Mouse (Mus musculus): ENCODE data around the gene Emc9.

The Emc9 gene

DNA sequence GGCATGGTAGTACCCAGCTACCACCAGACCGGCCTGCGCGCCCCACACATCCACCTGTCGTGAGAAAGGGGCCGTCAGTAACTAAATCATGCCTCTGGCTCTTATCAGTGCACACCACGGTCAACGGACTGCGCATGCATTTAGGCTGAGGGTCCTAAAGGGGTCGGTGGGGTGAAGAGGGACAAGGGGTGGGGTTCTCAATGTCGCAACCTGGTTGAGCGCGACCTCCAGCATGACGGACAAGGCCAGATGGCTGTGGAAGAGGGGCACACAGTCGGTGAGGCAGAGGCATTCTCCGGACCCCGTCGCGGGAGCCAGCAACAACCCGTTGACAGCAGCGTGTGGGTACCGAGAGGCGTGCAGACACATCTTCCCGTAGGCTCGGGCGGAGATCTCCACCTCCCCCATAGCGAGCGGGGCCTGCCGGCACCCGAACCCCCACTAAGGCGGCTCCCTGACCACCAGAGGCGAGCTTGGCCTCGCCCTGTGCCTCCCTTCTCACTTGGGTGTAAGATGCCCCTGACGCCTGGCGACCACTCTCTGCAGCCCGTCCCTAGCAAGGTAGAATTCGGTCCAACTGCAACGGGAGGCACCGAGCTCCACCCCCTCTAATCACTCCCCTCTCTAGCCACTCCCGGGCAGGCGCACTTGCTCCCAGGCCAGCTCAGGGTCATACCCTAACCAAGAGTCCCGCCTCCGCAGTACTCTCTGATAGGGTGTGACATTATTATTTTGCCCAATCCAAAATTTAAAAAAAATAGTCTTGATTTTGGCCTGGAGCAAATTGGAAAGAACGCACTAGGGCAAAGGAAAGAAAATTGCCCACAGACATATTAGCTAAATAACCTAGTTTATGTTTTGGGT lies at the start of gene Emc9:
Emc9 (minus strand) TSS at position 601 of the 864 bp plus-strand sequence.
- DNase-seq (ENCODE audit: low spot score in 2 of 2): peak in 1 of 2 experiments; percentile 48

DNA sequence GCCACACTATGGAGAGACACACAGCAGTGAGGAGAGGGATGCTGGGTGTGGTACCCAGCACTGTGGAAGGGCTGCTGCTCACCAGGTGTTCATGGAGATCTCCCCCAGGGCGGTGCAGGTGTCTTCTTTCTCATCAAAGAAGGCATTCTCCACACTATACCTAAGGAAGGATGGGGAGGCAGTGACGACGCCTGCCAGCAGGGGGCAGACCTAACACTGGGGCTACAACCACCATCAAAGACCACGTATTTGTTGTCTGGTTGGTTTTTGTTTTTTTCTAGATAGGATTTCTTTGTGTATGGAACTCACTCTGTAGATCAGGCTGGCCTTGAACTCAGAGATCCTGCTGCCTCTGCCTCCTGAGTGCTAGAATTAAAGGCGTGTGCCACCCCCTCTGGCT lies 44.2 kb upstream of the Emc9 start:
- no peak for DNase-seq (ENCODE audit: low spot score in 2 of 2)

DNA sequence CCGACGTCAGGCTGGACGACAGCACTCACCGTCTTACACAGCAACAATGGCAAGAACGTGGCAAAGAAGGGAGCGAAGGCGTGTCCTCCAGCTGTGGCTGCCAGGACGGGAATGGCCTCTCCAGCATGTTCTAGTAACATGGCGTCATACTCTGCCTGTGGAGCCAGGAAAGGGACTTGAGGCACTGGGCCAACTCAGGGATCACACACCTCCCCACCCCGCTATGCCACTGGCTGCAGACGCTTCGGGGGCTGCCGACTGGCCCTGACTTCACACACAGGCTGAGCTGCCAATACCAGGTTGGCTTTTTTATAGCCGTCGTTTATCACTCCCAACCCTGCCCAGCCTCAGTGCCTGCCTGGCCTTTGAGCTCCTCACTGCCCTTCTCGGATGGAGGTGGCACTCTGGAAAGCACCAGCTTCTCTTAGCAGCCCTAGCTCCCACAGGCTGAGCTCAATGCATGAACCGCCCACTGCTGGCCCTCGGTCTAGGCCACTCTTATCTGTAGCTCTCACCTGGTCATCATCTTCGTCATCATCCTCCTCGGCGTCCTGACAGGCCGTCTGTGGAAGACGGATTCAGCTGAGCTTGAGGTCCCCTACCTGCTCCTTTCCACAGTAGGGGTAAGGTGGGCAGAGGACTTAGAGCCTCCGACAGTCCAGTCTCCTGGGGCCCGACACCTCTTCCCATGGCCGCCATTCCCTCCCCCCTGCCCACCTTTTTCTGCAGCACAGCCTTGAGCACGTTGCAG lies 43.1 kb upstream of the Emc9 start:
- DNase-seq (ENCODE audit: low spot score in 2 of 2): no peak

DNA sequence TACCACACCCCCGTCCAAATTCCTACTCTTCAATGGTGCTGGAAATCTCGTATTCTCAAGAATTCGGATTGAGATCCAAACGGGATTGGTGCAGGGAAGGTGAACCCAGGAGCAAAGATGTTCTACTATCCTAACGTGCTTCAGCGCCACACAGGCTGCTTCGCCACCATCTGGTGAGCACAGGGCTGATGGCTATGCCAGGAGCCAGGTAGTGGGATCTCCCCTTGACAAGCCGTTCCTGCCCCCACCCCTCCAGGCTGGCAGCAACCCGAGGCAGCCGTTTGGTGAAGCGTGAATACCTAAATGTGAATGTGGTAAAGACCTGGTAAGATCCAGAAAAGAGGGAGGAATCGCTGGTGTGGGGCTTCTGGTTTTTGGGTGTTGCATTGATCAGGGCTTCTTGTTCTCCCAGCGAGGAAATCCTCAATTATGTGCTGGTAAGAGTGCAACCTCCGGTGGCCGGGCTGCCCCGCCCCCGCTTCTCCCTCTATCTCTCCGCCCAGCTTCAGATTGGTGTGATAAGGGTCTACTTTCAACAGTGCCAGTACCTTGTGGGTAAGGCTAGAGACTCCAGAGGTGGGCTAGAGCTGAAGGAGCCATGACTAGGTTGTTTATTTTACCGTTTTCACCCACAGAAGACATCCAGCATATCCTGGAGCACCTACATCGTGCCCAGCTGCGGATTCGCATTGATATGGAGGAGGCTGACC lies 33.5 kb upstream of the Emc9 start:
- DNase-seq (ENCODE audit: low spot score in 2 of 2): no peak

DNA sequence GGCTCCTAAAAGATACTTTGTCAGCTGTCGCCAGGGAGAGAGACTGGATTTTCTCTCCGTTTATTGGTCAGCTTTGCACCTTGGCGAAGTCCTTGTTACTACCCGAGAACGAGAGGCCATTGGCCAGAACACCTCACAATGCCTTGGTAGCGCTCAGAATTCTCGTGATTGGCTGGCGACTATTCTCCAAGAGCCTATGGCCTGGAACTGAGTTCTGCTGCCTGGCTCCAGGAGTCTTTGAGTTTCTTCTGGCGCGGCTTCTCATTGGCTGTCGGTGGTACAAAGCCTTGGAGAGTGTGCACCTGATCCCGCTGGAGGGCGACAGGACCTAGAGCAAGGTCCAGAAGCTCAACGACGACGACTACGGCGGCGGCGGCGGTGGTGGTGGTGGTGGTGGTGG lies 32.7 kb upstream of the Emc9 start, which contains the start of gene Rec8:
Rec8 (plus strand) TSS at position 216 of the 400 bp plus-strand sequence.
- DNase-seq (ENCODE audit: low spot score in 2 of 2): no peak

DNA sequence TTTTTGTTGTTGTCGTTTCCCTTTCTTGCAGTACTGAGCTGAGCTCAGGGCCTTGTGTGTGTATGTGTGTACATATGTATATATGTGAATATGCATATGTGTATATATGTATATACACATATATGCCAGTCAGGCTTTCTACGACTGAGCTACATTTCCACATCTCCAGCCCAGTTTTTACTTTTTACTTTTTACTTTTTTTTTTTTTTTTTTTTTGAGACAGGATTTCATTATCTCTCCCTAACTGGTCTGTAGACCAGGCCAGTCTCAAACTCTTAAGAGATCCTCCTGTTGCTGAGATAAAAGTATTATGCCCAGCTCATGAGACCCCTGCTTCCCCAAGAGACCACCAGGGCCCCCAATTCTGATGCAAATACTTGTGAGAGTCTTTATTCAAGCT lies 31.7 kb upstream of the Emc9 start:
- no peak for DNase-seq (ENCODE audit: low spot score in 2 of 2)

DNA sequence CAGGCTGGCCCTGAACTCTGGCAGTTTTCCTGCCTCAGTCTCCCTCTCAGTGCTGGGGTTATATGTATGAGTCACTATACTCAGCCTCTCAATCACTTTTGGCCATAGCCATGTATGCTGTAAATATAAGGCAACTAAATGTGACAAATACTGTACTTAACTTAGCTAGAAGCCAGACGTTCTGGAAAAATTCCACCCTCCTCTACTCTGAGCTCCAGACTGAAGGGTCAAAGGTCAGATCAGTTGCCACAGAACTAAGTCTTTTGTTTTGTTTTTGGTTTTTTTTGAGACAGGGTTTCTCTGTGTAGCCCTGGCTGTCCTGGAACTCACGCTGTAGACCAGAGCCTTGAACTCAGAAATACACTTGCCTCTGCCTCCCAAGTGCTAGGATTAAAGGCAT lies 30.8 kb upstream of the Emc9 start:
- DNase-seq (ENCODE audit: low spot score in 2 of 2): no peak

DNA sequence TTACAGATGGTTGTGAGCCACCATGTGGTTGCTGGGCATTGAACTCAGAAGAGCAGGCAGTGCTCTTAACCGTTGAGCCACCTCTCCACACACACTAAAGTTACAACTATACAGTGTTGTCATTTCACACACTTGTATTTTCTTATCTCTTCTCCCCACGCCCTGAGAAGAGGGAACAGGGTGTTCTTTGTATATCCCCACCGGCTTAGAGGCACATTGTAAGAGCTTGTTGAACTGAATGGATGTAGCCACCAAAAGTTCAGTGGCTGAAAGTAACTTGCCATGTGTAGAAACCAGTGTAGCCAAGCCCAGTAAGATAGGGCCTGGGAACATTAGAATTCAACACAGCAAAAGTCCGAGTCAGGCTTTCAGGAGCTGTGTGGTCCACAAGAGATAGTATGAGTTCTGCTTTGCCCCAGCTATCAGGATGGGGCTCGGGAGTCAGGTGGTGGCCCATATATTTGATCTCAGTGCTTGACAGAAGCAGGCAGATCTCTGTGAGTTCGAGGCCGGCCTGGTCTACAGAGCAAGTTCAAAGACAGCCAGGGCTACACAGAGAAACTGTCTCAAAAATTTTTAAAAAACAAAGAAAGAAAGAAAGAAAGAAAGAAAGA lies 29.6 kb upstream of the Emc9 start:
- DNase-seq (ENCODE audit: low spot score in 2 of 2): no peak

DNA sequence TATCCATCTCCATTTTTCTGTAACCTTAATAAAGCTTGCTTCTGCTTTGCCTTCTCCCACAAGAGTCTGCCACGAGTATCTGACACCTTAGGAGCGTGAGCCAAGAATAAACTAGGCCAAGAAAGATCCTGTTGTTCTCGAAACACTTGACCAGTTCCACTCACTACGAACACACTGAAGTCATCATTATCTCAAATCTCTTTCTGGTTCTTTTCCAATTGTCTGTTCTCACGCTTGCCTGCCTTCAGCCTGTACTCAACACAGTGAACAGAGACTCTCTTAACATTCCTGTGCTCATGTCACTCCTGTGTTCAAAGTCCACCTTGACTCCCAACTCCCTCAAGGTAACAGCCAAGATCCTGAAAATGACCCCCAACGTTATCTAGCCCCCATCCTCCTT lies 28.2 kb upstream of the Emc9 start:
- no peak for DNase-seq (ENCODE audit: low spot score in 2 of 2)

DNA sequence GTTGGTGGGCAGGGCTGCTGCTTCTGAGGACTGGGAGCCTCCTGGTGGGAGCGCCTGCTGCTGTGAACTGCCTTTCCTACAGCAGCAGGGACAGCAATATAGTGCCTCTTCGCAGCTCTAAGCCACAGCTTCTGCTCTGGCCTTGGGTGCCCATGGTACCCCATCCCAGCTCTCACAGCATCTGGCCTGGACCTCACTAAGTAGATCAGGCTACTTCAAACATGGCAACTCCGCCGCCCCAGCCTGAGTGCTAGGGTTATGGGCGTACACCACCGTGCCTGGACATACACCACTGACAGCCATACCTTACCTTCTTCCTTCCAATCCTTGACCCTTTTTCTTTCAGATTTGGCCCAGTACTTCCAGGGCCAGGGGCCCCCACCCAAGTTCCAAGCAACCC lies 23.2 kb upstream of the Emc9 start:
- DNase-seq (ENCODE audit: low spot score in 2 of 2): no peak

DNA sequence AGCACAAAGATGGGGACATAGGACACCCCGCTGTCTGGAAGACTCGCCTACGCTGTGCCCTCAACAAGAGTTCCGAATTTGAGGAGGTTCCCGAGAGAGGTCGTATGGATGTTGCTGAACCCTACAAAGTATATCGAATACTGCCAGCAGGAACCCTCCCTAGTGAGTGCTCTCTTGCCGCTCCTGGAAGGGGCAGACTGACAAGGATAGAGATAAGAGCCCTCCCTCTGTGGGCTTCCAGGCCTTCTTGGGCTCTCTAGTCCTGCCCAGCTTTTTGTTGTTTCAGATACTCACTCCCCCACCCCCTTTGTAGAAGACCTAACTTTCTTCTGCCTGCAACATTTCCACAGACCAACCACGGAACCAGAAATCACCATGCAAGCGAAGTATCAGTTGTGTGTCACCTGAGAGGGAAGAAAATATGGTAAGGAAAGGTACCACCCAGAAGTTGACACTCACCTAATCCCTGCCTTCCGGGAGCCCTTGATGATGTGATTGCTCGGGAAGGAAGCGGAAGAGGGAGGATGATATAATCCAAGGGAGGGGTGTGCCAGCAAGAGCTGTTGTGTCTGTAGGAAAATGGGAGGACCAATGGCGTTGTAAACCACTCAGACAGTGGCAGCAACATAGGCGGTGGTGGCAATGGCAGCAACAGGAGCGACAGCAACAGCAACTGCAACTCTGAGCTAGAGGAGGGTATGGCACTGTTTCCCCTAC lies 20.8 kb upstream of the Emc9 start:
- DNase-seq (ENCODE audit: low spot score in 2 of 2): no peak

DNA sequence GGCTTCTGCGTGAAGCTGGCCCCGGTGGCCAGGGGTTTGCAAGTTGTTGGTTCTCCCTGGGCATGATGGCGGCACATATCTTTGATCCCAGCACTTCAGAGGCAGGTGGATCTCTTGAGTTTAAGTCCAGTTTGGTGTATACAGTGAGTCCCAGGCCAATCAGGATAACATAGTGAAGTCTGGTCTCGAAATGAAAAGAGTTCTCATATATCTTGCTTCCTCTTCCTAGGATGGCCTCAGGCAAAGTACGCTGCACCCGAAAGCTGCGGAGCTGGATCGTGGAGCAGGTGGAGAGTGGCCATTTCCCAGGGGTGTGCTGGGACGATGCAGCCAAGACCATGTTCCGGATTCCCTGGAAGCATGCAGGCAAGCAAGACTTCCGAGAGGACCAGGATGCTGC lies 19.7 kb upstream of the Emc9 start:
- no peak for DNase-seq (ENCODE audit: low spot score in 2 of 2)

DNA sequence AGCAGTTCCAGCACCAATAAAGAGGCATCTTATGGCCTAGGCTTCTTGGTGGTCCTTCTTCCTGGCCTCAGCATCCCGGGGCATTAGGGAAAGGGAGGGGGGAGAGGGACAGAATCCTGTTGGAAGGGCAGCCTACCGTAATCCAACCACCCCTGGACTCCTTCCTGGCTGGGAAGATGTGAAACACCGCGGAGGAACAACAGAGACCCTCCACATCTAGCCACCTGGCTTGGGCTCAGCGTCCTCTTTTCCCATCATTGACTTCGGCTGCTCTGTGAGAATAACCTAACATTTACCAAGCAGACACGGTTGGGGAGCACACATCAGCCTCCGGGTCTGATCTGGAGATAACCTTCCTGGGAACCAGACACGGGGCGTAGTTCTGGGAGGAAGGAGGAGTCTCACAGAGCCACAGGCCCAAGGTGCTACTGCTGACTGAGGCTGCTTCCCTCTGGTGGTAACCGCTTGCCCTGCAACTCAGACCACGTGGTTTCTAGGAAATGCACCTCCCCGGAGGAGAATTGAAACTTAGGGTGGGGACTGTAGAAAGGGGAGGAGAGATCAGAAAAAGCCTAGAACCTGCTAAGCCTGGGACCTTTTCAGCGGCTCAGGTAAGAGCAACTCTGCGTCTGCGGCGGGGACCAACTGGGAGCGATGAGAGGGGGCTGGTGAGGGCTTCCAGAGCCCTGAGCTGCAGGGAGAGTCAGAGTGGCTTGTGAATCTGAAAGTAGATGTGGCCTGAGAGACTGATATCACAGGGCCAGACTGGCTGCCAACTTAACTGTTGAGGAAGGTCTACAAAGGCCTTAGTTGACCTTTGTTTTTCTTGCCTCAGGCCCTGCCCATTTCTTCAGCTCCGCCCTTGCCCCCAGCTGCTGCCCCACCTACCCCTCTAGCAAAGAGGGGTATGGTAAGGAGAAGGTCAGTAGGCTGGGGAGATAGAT lies 18.8 kb upstream of the Emc9 start:
- DNase-seq (ENCODE audit: low spot score in 2 of 2): peak; percentile 80 to 83

DNA sequence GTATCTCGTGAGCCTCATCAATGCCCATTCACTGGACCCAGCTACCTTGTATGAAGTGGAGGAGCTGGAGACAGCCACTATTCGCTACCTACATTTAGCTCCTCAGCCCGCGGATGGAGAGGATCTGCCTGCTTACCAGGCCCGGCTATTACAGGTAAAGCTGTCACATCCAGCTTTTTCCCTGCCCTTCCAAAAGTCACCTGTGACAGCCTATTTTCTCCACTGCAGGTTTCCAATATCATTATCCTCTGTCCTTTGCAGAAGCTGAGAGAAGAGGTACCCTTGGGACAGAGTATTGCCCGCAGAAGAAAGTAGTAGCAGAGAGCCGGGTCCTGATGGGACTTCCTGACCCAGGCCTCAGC lies 18.1 kb upstream of the Emc9 start, which contains the start of gene Irf9:
Irf9 (plus strand) TSS at position 301 of the 362 bp plus-strand sequence.
- DNase-seq (ENCODE audit: low spot score in 2 of 2): no peak

DNA sequence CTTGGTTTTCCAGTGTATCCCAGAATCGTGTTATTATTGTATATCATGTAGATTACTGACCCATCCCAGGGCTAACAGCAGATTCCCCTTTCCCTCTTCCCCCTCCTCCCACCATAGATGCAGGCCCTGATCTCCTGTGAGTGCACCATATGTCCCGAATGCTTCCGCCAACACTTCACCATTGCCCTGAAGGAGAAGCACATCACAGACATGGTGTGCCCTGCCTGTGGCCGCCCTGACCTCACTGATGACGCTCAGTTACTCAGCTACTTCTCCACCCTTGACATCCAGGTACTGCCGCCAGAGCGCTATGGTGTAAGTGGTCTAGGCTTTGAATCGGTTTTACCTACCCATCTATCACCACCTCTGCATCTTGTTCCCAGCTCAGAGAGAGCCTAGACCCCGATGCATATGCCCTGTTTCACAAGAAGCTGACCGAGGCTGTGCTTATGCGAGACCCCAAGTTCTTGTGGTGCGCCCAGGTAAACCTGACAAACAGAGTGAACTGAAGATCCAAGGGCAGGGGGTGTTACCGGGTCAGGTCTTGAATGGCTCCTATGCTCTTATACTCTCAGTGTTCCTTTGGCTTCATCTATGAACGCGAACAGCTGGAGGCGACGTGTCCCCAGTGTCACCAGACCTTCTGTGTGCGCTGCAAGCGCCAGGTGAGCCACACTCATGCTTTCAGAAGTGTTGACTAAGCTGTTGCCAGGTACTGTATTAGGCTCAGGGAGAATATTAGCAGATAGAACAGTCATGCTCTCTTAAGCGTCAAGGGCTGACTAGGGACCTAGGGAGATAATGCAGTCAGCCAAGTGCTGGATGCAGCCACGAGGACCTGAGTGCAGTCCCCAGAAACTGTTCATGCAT lies 13.7 kb upstream of the Emc9 start:
- DNase-seq (ENCODE audit: low spot score in 2 of 2): no peak

DNA sequence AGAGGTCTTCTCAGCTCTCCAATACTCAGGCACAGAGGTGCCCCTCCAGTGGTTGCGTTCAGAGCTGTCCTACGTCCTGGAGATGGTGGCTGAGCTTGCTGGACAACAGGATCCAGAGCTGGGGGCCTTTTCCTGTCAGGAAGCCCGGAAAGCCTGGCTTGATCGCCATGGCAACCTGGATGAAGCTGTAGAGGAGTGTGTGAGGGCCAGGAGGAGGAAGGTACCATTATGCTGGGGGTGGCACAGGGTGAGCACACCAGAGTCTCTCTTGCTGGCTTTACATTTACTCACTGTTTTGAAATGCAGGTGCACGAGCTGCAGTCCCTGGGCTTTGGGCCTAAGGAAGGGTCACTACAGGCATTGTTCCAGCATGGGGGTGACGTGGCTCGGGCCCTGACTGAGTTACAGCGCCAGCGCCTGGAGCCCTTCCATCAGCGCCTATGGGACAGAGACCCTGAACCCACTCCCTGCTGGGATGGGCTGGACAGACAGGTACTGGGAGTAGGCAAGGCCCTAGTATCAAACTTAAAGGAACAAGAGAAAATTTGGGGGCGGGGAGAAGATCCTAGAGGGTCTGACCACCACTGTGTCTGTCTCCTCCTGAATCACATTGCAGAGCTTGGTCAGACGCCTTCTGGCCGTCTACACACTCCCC lies 11.1 kb upstream of the Emc9 start:
- no peak for DNase-seq (ENCODE audit: low spot score in 2 of 2)

DNA sequence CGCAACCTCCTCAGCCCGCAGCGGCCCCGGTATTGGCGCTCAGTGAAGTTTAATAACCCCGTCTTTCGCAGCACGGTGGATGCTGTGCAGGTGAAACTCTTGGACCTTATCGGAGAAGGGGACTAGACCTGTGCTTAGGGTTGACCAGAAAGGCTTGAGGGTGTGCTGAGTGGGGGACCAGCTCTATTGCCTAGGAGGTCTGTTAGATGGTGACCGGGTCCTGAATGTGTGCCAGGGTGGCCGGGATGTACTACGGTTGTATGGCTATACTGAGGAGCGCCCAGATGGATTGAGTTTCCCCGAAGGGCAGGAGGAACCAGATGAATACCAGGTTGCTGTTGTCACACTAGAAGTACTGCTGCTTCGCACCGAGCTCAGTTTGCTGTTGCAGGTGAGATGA lies 7.1 kb upstream of the Emc9 start:
- DNase-seq (ENCODE audit: low spot score in 2 of 2): no peak

DNA sequence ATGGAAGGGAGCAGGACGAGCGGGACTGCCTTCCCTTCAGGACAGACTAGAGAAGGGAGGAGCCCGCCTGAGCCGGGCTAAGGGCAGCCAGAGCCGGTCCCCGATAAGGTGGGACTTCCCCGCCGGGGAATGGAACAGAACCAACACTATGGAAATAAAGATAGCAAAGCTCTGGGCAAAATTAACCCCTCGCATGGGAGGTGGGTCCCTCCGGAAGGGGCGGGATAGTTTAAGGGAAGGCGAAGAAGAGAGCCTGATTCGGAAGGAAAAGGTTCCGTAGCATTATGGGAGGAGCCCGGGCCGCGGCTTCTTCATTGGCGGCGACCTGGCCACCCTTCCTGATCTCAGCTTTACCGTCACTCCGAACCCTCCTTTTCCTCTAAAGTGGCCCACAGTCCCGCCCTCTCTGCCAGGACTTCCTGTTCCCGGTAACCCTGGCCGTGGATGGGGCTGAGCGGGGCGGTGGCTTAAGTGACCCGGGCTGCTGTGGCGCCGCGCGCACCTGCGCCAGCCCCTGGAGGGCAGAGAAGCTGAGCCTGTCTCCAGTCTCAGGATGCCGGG lies 6.3 kb upstream of the Emc9 start, which contains the start of gene Rnf31:
Rnf31 (plus strand) TSS at position 378 of the 561 bp plus-strand sequence.
- DNase-seq (ENCODE audit: low spot score in 2 of 2): peak; percentile 91 to 92
